Mouse (Mus musculus): ENCODE measurements at regions not wholly inside any gene's neighbourhood (a gene's known extent, or its start where the extent isn't known, plus 50 kb on each side); places are given as distances from the start of the nearest gene placed in this dataset.
A peak's percentile ranks its signal among the peaks of the same experiment; 100 is the strongest.
"Not testable (repeated sequence)": the region's sequence is repeated elsewhere in the genome, so short reads cannot be mapped to it uniquely, and the experiment has no call there.

DNA sequence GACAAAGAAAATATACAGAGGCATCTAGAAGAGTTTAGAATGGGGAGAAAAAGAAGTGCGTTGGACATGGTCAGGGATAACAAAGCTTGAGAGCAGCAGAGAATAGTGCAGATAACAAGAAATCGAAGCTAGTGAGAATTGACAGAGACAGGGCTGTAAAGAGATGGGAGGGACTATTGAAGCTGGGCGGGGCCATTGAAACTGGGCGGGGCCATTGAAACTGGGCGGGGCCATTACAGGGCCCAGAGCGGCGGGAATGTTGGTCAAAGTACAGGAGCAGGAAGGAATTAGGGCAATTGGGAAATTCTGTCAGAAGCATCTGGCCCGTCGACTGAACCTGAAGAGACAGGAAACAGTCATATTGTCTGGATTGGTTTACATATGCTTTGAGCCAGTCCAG, 243.3 kb upstream of the Srek1ip1 start:
- no peak overlapping the region for H3K4me2 ChIP-seq (replicated peaks)
- no peak overlapping the region for H3K27ac ChIP-seq
- H3K36me3 ChIP-seq: no peaks in the 10 kb centered on the region
- H3K9me3 ChIP-seq: no peaks in the 10 kb centered on the region
- 63% methylated on average over 9 of the region's 9 CpGs for WGBS
- no peaks in the 10 kb centered on the region for H3K27me3 ChIP-seq (replicated peaks)
- H3K4me1 ChIP-seq (replicated peaks): 0 out of 2 replicates have a peak, but pooled peaks cover 3% of the 10 kb centered on the region
- peak; percentile 69; the same call in 1 of the 2 replicates for ATAC-seq
- no peak overlapping the region for H3K9ac ChIP-seq
- no peak overlapping the region for H3K4me3 ChIP-seq (replicated peaks)

DNA sequence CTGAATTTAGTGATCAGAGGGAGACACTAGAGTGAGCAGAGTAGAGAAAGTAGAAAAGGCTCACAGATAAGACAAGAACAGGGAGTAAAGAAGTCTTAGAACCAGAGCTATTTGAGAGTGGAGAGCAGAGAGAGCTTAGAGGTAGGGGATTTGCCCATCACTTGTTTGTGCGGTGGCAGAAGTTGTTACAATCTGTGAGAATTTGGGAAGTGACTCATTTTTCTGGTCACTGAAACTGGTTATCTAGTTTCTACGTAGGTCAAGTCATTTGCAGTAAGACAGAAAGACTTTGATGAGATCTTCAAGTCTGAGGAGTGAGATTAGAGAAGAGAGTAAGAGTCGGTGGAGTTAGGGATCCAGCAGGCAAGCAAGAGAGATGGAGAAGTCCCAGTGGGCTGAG, 239.0 kb upstream of the Srek1ip1 start:
- no peaks in the 10 kb centered on the region for H3K9me3 ChIP-seq
- no peak overlapping the region for H3K4me3 ChIP-seq (replicated peaks)
- H3K36me3 ChIP-seq: no peaks in the 10 kb centered on the region
- H3K9ac ChIP-seq: no peak overlapping the region
- H3K4me1 ChIP-seq (replicated peaks): 0 out of 2 replicates have a peak, but pooled peaks cover 3% of the 10 kb centered on the region
- whole genome bisulfite sequencing: 81% methylated on average over 3 of the region's 3 CpGs
- no peak overlapping the region for H3K4me2 ChIP-seq (replicated peaks)
- no peak for ATAC-seq
- no peaks in the 10 kb centered on the region for H3K27me3 ChIP-seq (replicated peaks)
- H3K27ac ChIP-seq: no peak overlapping the region

DNA sequence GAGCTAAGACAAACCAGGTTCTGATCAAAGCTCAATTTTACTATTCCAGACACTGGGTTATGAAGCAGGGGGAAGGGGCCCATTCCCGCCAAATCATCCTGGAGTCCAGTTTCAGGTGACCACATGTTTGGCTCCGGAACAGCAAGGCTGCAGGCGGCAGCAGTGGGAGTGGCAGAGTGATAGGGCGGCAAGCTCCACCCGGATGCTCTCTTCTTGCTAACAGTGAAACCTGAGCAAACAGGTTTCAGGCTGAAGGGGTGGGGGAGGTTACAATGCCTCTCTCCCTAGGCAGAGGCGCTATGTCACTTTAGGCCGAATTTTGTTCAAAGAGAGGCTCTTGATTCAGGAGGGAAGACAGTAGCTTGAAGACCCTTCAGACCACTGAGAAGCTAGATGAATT, 235.7 kb upstream of the Srek1ip1 start:
- not testable (repeated sequence) for H3K9ac ChIP-seq; H3K4me3 ChIP-seq (replicated peaks); H3K4me1 ChIP-seq (replicated peaks); H3K9me3 ChIP-seq; H3K36me3 ChIP-seq; H3K27me3 ChIP-seq (replicated peaks); H3K27ac ChIP-seq
- peak; percentile 81 for ATAC-seq
- 20% methylated on average over 7 of the region's 7 CpGs for WGBS
- peak overlapping the region; percentile 36 for H3K4me2 ChIP-seq (replicated peaks)

DNA sequence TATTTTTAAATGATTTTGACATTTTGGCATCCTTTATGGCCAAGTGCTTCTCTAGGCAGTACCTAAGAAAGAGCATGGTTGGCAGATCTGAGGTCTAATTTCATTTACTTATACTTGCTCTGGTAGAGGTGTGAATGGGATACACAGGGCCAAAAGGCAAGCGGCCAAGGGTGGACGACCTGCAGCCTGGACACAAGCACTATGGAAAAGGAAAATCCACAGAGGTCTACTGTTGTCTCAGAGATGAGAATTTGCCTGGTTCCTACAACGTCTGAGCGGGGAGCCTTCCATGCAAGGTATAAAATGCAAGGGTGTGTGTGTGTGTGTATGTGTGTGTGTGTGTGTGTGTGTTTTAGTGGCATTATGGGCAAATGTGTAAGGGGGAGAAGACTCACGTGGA, 232.4 kb upstream of the Srek1ip1 start:
- no peaks in the 10 kb centered on the region for H3K4me1 ChIP-seq (replicated peaks)
- H3K9ac ChIP-seq: no peak overlapping the region
- H3K36me3 ChIP-seq: no peaks in the 10 kb centered on the region
- no peaks in the 10 kb centered on the region for H3K9me3 ChIP-seq
- WGBS: 87% methylated on average over 5 of the region's 5 CpGs
- no peak overlapping the region for H3K4me2 ChIP-seq (replicated peaks)
- ATAC-seq: no peak
- no peak overlapping the region for H3K4me3 ChIP-seq (replicated peaks)
- H3K27ac ChIP-seq: no peak overlapping the region
- H3K27me3 ChIP-seq (replicated peaks): no peaks in the 10 kb centered on the region

DNA sequence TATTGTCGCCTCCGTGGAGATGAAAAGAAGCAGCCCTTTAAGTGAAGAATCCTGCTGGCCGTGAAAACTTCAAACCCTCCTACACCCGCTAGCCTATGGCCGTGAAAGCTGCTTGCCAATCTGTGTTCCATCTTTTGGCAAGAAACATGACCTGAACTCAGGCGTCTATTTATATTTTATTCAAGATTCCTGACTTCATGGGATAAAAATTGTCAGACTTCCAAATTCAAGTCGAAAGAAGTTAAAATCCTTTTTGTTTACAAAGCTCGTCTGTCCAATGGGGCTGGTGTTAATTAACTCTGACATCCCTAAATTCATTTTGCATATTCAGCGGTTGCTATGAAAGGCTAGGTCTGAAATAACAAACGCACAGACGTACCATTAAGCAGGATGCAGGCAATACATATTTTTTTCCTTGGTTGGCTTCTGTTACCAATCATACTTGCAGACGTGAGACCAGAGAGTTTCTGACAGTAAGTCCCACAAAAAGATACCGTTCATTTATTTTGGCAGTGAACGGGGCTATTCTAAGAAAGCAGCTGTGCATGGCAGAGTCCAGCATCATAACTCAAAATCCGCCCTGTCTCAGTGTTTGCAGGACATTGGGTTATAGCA, 231.7 kb upstream of the Srek1ip1 start:
- no peaks in the 10 kb centered on the region for H3K36me3 ChIP-seq
- H3K4me2 ChIP-seq (replicated peaks): no peak overlapping the region
- H3K9ac ChIP-seq: no peak overlapping the region
- no peaks in the 10 kb centered on the region for H3K4me1 ChIP-seq (replicated peaks)
- no peaks in the 10 kb centered on the region for H3K27me3 ChIP-seq (replicated peaks)
- H3K4me3 ChIP-seq (replicated peaks): no peak overlapping the region
- no peaks in the 10 kb centered on the region for H3K9me3 ChIP-seq
- no peak overlapping the region for H3K27ac ChIP-seq
- WGBS: 38% methylated on average over 15 of the region's 15 CpGs
- no peak for ATAC-seq

DNA sequence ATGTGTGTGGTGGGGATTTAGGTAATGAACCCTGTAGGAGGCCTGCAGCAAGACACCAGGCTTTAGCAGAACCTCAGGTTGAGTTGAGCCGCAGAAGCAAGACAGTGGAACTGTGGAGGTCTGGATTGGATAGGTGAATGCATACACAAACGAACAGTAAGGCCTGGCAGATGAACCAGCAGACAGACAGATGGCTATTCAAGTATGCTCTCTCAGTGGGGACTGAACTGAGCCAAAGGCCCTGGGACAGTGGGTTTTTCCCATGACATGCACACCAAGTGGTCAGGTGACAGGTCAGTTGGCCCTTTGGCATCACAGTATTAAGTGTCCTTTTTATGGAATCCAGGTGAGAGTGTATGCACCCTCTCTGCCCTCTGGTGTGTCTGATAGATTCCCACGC, 229.7 kb upstream of the Srek1ip1 start:
- Histone ChIP-seq H3K9me3 (no peaks in the 10 kb centered on the region), H3K27me3 (replicated peaks) (no peaks in the 10 kb centered on the region), H3K36me3 (no peaks in the 10 kb centered on the region), H3K27ac (no peak overlapping the region), H3K4me2 (replicated peaks) (no peak overlapping the region), H3K9ac (no peak overlapping the region), H3K4me1 (replicated peaks) (no peaks in the 10 kb centered on the region), H3K4me3 (replicated peaks) (no peak overlapping the region)
- no peak for ATAC-seq
- 48% methylated on average over 3 of the region's 3 CpGs for WGBS

DNA sequence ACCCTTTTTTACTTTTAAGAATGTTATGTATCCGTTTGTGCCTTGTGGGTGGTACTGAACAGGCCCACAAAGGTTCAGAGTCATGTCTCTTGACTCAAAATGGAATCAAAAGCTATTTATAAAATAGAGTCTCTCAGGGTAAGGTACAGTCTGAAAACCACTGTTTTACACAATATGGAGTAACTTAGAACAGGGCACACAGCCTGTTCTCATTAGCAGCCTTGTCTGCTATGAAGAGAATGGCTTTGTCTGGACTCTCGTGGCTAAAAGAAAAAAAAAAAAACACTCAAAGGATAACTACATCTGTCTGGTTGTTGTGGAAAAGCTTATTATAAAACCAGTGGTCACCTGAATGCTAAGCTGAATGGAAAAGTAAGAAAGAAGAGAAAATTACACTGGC, 229.3 kb upstream of the Srek1ip1 start:
- Histone ChIP-seq H3K4me1 (replicated peaks) (no peaks in the 10 kb centered on the region), H3K4me3 (replicated peaks) (no peak overlapping the region), H3K36me3 (no peaks in the 10 kb centered on the region), H3K27ac (no peak overlapping the region), H3K9me3 (no peaks in the 10 kb centered on the region), H3K27me3 (replicated peaks) (no peaks in the 10 kb centered on the region), H3K4me2 (replicated peaks) (no peak overlapping the region), H3K9ac (no peak overlapping the region)
- ATAC-seq: no peak
- 59% methylated on average over 2 of the region's 2 CpGs for WGBS

DNA sequence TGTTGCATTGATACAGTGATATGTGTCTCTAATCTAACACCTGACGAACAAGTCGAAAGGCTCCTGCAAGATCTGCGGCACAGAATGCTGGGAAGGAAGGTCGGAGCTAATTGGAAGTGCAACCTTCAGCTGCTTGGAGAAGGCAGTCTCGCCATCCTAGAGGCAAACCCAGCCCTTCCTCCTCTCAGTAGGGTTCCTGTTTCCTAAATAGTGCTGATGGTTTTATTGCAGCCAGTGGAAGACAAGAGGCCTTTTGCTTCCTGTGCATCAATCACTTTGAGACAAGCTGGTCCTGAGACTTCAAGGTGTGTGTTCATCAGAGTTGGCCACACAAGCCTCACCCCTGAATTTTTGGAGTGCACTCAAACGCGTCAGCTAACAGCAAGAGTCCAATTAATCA, 228.4 kb upstream of the Srek1ip1 start:
- 39% methylated on average over 7 of the region's 7 CpGs for WGBS
- no peak overlapping the region for H3K4me2 ChIP-seq (replicated peaks)
- ATAC-seq: no peak
- no peaks in the 10 kb centered on the region for H3K36me3 ChIP-seq
- no peak overlapping the region for H3K27ac ChIP-seq
- no peaks in the 10 kb centered on the region for H3K27me3 ChIP-seq (replicated peaks)
- H3K9me3 ChIP-seq: no peaks in the 10 kb centered on the region
- H3K4me3 ChIP-seq (replicated peaks): no peak overlapping the region
- no peaks in the 10 kb centered on the region for H3K4me1 ChIP-seq (replicated peaks)
- no peak overlapping the region for H3K9ac ChIP-seq

DNA sequence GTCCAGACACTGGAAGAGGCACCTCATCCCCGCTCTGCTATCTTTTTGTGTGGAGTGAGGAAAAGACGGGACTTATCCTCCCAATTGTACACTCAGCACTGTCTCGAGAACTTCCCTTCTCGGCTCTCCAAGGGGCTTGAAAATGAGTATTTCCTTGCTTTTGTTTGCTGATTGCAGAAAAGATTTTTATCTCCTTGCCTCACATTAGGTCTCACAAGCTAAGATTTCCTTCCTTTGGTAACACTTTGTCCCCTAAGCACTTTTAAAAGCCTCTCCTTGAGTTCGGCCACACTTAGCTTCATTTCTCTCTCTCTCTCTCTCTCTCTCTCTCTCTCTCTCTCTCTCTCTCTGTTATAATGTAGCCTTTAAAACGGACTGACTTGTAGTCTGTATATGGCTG, 222.5 kb upstream of the Srek1ip1 start:
- Histone ChIP-seq H3K4me3 (replicated peaks) (no peak overlapping the region), H3K36me3 (no peaks in the 10 kb centered on the region), H3K9ac (no peak overlapping the region), H3K4me1 (replicated peaks) (0 out of 2 replicates have a peak, but pooled peaks cover 2% of the 10 kb centered on the region), H3K27me3 (replicated peaks) (no peaks in the 10 kb centered on the region), H3K4me2 (replicated peaks) (no peak overlapping the region), H3K27ac (peak overlapping the region; percentile 44; the same call in 1 of the 2 replicates), H3K9me3 (no peaks in the 10 kb centered on the region)
- WGBS: 52% methylated on average over 6 of the region's 6 CpGs
- ATAC-seq: no peak

DNA sequence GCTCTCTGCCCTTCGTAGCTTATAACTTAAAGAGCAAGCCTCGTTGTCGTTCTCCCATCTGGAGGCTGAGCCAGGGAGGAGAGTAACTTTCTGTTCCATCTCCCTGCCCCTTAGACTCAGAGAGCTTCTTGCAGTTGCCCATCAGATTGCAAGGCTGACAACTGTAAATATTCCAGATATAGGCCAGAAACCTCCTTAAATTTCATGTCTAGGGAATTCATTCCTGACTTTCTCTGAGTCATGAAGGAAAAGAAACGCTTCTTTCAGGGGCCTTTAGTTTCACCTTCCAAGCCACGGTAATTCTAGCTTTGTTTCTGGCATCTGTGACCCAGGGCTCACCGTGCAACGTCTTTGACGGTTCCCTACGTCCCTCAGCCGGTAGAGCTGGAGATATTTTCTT, 220.0 kb upstream of the Srek1ip1 start:
- H3K27me3 ChIP-seq (replicated peaks): no peaks in the 10 kb centered on the region
- WGBS: 62% methylated on average over 10 of the region's 10 CpGs
- H3K4me3 ChIP-seq (replicated peaks): no peak overlapping the region
- H3K4me1 ChIP-seq (replicated peaks): 0 out of 2 replicates have a peak, but pooled peaks cover 2% of the 10 kb centered on the region
- no peak overlapping the region for H3K4me2 ChIP-seq (replicated peaks)
- H3K36me3 ChIP-seq: no peaks in the 10 kb centered on the region
- no peaks in the 10 kb centered on the region for H3K9me3 ChIP-seq
- H3K9ac ChIP-seq: no peak overlapping the region
- no peak for ATAC-seq
- H3K27ac ChIP-seq: no peak overlapping the region

DNA sequence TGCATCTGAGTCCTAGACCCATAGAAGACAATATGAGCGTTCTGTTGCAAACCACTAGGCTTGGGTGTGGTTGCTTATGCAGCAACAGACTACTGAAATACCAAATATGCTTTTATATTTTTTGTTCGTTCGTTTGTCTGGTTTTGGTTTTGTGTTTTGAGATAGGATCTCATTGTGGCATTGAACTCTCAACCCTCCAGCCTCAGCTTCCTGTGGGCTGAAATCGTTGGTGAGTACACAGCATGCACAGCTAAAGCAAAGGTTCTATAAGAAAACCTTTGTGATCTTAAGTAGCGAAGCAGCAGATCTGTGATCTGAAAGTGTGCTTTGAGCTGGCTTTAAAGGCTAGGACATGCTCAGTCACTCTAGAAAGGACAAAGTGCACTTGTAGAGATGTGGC, 217.9 kb upstream of the Srek1ip1 start:
- H3K9ac ChIP-seq: no peak overlapping the region
- no peak overlapping the region for H3K4me2 ChIP-seq (replicated peaks)
- H3K27ac ChIP-seq: no peak overlapping the region
- ATAC-seq: no peak
- H3K4me3 ChIP-seq (replicated peaks): no peak overlapping the region
- H3K27me3 ChIP-seq (replicated peaks): no peaks in the 10 kb centered on the region
- no peaks in the 10 kb centered on the region for H3K36me3 ChIP-seq
- no peaks in the 10 kb centered on the region for H3K9me3 ChIP-seq
- WGBS: 90% methylated on average over 5 of the region's 5 CpGs
- 0 out of 2 replicates have a peak, but pooled peaks cover 2% of the 10 kb centered on the region for H3K4me1 ChIP-seq (replicated peaks)

DNA sequence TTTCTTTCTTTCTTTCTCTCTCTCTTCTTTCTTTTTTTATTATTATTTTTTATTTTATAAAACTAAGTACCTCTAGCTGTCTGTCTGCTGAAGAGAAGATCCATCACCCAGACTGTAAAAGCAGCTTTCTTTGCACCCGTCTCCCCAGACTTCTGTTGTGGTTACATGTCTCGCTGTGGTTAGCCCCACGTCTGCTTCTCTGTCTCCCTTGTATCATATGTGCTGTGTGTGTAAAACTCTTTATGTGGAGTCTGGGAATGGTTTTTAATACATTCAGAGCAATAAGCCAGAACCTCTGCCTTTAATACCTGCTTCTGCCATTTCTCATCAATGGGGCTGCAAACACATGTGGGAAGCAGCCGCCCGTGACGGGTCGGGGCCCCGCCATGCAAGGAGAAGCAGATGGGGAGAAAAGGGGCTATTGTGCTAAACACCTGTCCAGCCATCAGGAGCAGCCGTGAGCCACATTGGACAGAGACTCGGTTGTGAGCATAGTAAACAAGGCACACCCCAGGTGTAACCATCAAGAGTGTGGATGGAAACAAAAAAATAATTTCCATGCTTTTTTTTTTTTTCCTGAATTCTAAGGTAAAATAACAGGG, 216.0 kb upstream of the Srek1ip1 start:
- WGBS: 61% methylated on average over 10 of the region's 10 CpGs
- Histone ChIP-seq H3K9me3 (no peaks in the 10 kb centered on the region), H3K36me3 (no peaks in the 10 kb centered on the region), H3K4me3 (replicated peaks) (no peak overlapping the region), H3K4me1 (replicated peaks) (no peaks in the 10 kb centered on the region), H3K27ac (no peak overlapping the region), H3K4me2 (replicated peaks) (no peak overlapping the region), H3K27me3 (replicated peaks) (no peaks in the 10 kb centered on the region), H3K9ac (no peak overlapping the region)
- ATAC-seq: no peak

DNA sequence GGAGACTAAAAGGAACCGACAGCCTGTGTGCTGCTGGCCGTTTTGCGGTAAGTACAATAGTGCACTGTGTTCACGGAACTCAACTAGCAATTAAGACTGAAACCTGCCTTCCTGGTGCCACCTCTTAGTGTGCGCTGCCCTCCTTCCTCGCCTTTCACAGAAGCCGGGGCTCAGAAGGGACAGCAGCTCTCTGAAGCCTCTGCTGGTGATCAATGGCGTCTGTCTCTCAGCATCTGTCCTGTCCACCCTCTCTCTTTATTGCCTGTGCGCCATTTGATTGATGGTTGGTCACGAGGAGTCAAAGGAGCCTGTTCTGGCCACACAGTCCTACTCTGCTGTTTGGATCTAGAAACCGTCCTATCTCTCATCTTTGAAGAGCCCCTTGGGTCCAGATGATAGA, 214.4 kb upstream of the Srek1ip1 start:
- Histone ChIP-seq H3K9me3 (no peaks in the 10 kb centered on the region), H3K27ac (no peak overlapping the region), H3K4me2 (replicated peaks) (no peak overlapping the region), H3K36me3 (no peaks in the 10 kb centered on the region), H3K4me1 (replicated peaks) (no peaks in the 10 kb centered on the region), H3K4me3 (replicated peaks) (no peak overlapping the region), H3K9ac (no peak overlapping the region), H3K27me3 (replicated peaks) (no peaks in the 10 kb centered on the region)
- no peak for ATAC-seq
- WGBS: 71% methylated on average over 11 of the region's 11 CpGs

Measured in intestine, embryonic 15.5 days (tissue).